Mouse (Mus musculus) heart, adult 11 months (tissue): ENCODE measurements around the gene Appl2.

Experiments
- DNase-seq: peaks from one replicate; pipeline ENCODE4 v3.0.0; 2022

The Appl2 gene

DNA sequence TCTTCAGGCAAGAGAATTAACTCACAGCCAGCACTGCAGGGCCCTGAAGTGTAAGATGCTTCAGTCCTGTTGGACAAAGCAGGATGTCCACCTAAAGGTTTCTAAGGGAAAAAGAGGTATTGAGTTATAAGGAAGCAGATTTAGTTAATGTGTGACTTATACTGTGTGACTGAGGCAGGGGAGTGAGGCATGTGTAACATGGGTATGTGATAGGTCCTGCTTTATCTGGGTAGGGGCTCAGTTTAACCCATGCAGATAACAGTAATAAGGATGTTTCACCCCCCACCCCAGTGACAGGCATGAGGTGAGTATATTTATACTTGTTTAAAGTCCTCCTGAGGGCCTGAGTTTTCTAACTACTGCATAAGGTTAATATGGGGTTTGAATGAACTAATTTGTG is 85.5 kb downstream of the Appl2 start:
- no peak for DNase-seq
